Mouse (Mus musculus) limb, embryonic 15.5 days (tissue): ENCODE measurements around the gene Ccl12. TPM values are rescaled to one million over a fixed set of nuclear protein-coding genes. Genes with fewer than 3 reads are reported as not detected.
A peak's percentile ranks its signal among the peaks of the same experiment; 100 is the strongest.

ENCODE experiments used
- ATAC-seq: fragments of 200-750 bp; cut with Nextera tagmentation; 2 replicates; pipeline ENCODE4 v1.8.0; 2017; ENCODE audit warnings: low read depth, moderate TSS enrichment; ENCODE audit not compliant: insufficient number of reproducible peaks, low FRiP score, low TSS enrichment
- H3K27ac ChIP-seq: fragments of 300-500 bp; sonication (generic); 2 replicates; pipeline ENCODE4 v1.5.1; 2015; ENCODE audit warnings: moderate library complexity, mild to moderate bottlenecking, inconsistent platforms
- H3K27me3 ChIP-seq: fragments of 300-500 bp; sonication (generic); 2 replicates; pipeline ENCODE4 v1.6.1; 2015; ENCODE audit warnings: inconsistent platforms
- H3K36me3 ChIP-seq: fragments of 300-500 bp; sonication (generic); 2 replicates; pipeline ENCODE4 v1.6.1; 2015; ENCODE audit warnings: inconsistent platforms
- H3K4me1 ChIP-seq: fragments of 300-500 bp; sonication (generic); 2 replicates; pipeline ENCODE4 v1.6.1; 2015; ENCODE audit warnings: inconsistent platforms
- H3K4me2 ChIP-seq: fragments of 300-500 bp; sonication (generic); 2 replicates; pipeline ENCODE4 v1.6.1; 2015; ENCODE audit warnings: mild to moderate bottlenecking, inconsistent platforms
- H3K4me3 ChIP-seq: fragments of 300-500 bp; sonication (generic); 2 replicates; pipeline ENCODE4 v1.5.1; 2015; ENCODE audit warnings: mild to moderate bottlenecking, inconsistent platforms
- H3K9ac ChIP-seq: fragments of 300-500 bp; sonication (generic); 2 replicates; pipeline ENCODE4 v1.6.1; 2015; ENCODE audit warnings: inconsistent platforms
- H3K9me3 ChIP-seq: fragments of 300-500 bp; sonication (generic); 2 replicates; pipeline ENCODE4 v1.6.1; 2016; ENCODE audit warnings: inconsistent platforms
- WGBS: fragments of 180-500 bp; shearing (Covaris S2); methylation state at CpG from one replicate; pipeline ENCODE4 v1.1.7; 2015; 5-methylcytosine and 5-hydroxymethylcytosine counted together
- polyA plus RNA-seq: library from polyadenylated mRNA; unstranded; fragments of >200 nt; fragmentation: Nextera tagmentation; extraction: Ambion mirVana; gene quantifications from 2 replicates; pipeline ENCODE4 v1.2.1, GENCODE M21; 2015

Gene Ccl12
- polyA plus RNA-seq, 1 experiment from 2014 or later, result 6.3 TPM

GRCm38 (mm10) chr11:82084360-82084759, 17.3 kb upstream of the Ccl12 start:
- no peak overlapping the region for H3K27ac ChIP-seq
- H3K4me3 ChIP-seq, result no peak overlapping the region
- H3K36me3 ChIP-seq, result no peaks in the 10 kb centered on the region
- H3K9ac ChIP-seq, result no peak overlapping the region
- H3K9me3 ChIP-seq, result no peaks in the 10 kb centered on the region
- ATAC-seq, result no peak
- no peaks in the 10 kb centered on the region for H3K27me3 ChIP-seq
- WGBS, result 86% methylated on average over 3 of the region's 3 CpGs
- no peaks in the 10 kb centered on the region for H3K4me1 ChIP-seq
- H3K4me2 ChIP-seq, result no peak overlapping the region

GRCm38 (mm10) chr11:82099511-82100323, 1.9 kb upstream of the Ccl12 start:
- Histone ChIP-seq H3K4me1 (no peaks in the 10 kb centered on the region), H3K9ac (no peak overlapping the region), H3K36me3 (no peaks in the 10 kb centered on the region), H3K27ac (no peak overlapping the region), H3K27me3 (no peaks in the 10 kb centered on the region), H3K4me3 (no peak overlapping the region), H3K4me2 (no peak overlapping the region), H3K9me3 (no peaks in the 10 kb centered on the region)
- ATAC-seq, result no peak
- WGBS, result 80% methylated on average over 10 of the region's 10 CpGs

- Histone ChIP-seq H3K4me2 (no peak overlapping the region), H3K36me3 (no peaks in the 10 kb centered on the region), H3K27me3 (no peaks in the 10 kb centered on the region), H3K4me1 (no peaks in the 10 kb centered on the region), H3K4me3 (no peak overlapping the region), H3K9me3 (no peaks in the 10 kb centered on the region), H3K9ac (no peak overlapping the region), H3K27ac (no peak overlapping the region)
- ATAC-seq, result no peak
- WGBS, result 73% methylated on average over 4 of the region's 4 CpGs
Observed at GRCm38 (mm10) chr11:82101087-82101486, 558 bp upstream of the Ccl12 start.

GRCm38 (mm10) chr11:82109611-82110010, 8.0 kb downstream of the Ccl12 start:
- H3K4me3 ChIP-seq, result no peak overlapping the region
- no peak for ATAC-seq
- H3K9me3 ChIP-seq, result no peaks in the 10 kb centered on the region
- no peaks in the 10 kb centered on the region for H3K4me1 ChIP-seq
- H3K9ac ChIP-seq, result no peak overlapping the region
- H3K27me3 ChIP-seq, result no peaks in the 10 kb centered on the region
- no peak overlapping the region for H3K4me2 ChIP-seq
- no peaks in the 10 kb centered on the region for H3K36me3 ChIP-seq
- no peak overlapping the region for H3K27ac ChIP-seq

GRCm38 (mm10) chr11:82110372-82111248, 9.0 kb downstream of the Ccl12 start:
- WGBS, result 50% methylated on average over 6 of the region's 6 CpGs
- H3K27ac ChIP-seq, result no peak overlapping the region
- H3K4me2 ChIP-seq, result no peak overlapping the region
- H3K36me3 ChIP-seq, result no peaks in the 10 kb centered on the region
- ATAC-seq, result no peak
- no peaks in the 10 kb centered on the region for H3K9me3 ChIP-seq
- H3K9ac ChIP-seq, result no peak overlapping the region
- H3K4me1 ChIP-seq, result no peaks in the 10 kb centered on the region
- H3K4me3 ChIP-seq, result no peak overlapping the region
- no peaks in the 10 kb centered on the region for H3K27me3 ChIP-seq

- Histone ChIP-seq H3K27me3 (no peaks in the 10 kb centered on the region), H3K4me1 (no peaks in the 10 kb centered on the region), H3K9ac (no peak within 1 kb of the TSS), H3K4me3 (no peak within 1 kb of the TSS), H3K27ac (no peak within 1 kb of the TSS), H3K9me3 (no peaks in the 10 kb centered on the region), H3K4me2 (no peak within 1 kb of the TSS), H3K36me3 (no peaks in the 10 kb centered on the region)
- no peak for ATAC-seq
- 77% methylated on average over 3 of the region's 3 CpGs for WGBS
Observed at GRCm38 (mm10) chr11:82114885-82115284, 13.2 kb downstream of the Ccl12 start, which contains the start of gene Ccl8. TSS of gene Ccl8 (plus strand) at chr11:82115185.

- 80% methylated on average over 3 of the region's 3 CpGs for WGBS
- no peak for ATAC-seq
Observed at GRCm38 (mm10) chr11:82116041-82116440, 14.4 kb downstream of the Ccl12 start.

GRCm38 (mm10) chr11:82132977-82133376, 31.3 kb downstream of the Ccl12 start:
- no peaks in the 10 kb centered on the region for H3K4me1 ChIP-seq
- WGBS, result 56% methylated on average over 1 of the region's 1 CpGs
- H3K9ac ChIP-seq, result no peak overlapping the region
- H3K4me2 ChIP-seq, result no peak overlapping the region
- ATAC-seq, result no peak
- H3K4me3 ChIP-seq, result no peak overlapping the region
- H3K36me3 ChIP-seq, result no peaks in the 10 kb centered on the region
- no peaks in the 10 kb centered on the region for H3K27me3 ChIP-seq
- no peaks in the 10 kb centered on the region for H3K9me3 ChIP-seq
- H3K27ac ChIP-seq, result no peak overlapping the region

More at GRCm38 (mm10) chr11:82116041-82116440, 14.4 kb downstream of the Ccl12 start:
- Histone ChIP-seq H3K9ac (no peak overlapping the region), H3K4me2 (no peak overlapping the region), H3K36me3 (no peaks in the 10 kb centered on the region), H3K27me3 (no peaks in the 10 kb centered on the region), H3K27ac (no peak overlapping the region), H3K9me3 (no peaks in the 10 kb centered on the region), H3K4me3 (no peak overlapping the region), H3K4me1 (no peaks in the 10 kb centered on the region)

- Histone ChIP-seq H3K36me3 (no peaks in the 10 kb centered on the region), H3K4me2 (no peak overlapping the region), H3K4me1 (peaks cover 6% of the 10 kb centered on the region; the same call in 1 of the 2 replicates), H3K4me3 (no peak overlapping the region), H3K9ac (no peak overlapping the region), H3K27ac (no peak overlapping the region), H3K27me3 (no peaks in the 10 kb centered on the region), H3K9me3 (no peaks in the 10 kb centered on the region)
- 94% methylated on average over 2 of the region's 2 CpGs for WGBS
- no peak for ATAC-seq
Observed at GRCm38 (mm10) chr11:82136196-82136595, 34.6 kb downstream of the Ccl12 start.

- Histone ChIP-seq H3K9me3 (no peaks in the 10 kb centered on the region), H3K4me3 (no peak overlapping the region), H3K36me3 (no peaks in the 10 kb centered on the region), H3K27ac (peak overlapping the region; percentile 61), H3K4me1 (peaks cover 6% of the 10 kb centered on the region; the same call in 1 of the 2 replicates), H3K4me2 (no peak overlapping the region), H3K9ac (no peak overlapping the region), H3K27me3 (no peaks in the 10 kb centered on the region)
- 0 out of 2 replicates have a peak, but pooled peaks have one; percentile 65 for ATAC-seq
- 24% methylated on average over 7 of the region's 7 CpGs for WGBS
Observed at GRCm38 (mm10) chr11:82139492-82140094, 37.9 kb downstream of the Ccl12 start.
